Mouse (Mus musculus): ENCODE results near the gene Kcnd1.

- TF ChIP-seq ZNF384 (IDR thresholded peaks at IDR 0.05; ENCODE audit: low read depth, low read length) (no peak), ZC3H11A (IDR thresholded peaks at IDR 0.05; ENCODE audit: borderline replicate concordance, low read depth, low read length) (no peak), CHD2 (IDR thresholded peaks at IDR 0.05; ENCODE audit: low read depth, low read length) (no peak), HCFC1 (IDR thresholded peaks at IDR 0.05; ENCODE audit: borderline replicate concordance, insufficient read depth, low read length) (no peak), MAFK (IDR thresholded peaks at IDR 0.05; ENCODE audit: insufficient read depth, low read depth, low read length) (no peak)
Observed at GRCm38 (mm10) chrX:7883841-7884567, 61.9 kb downstream of the Kcnd1 start, which contains the start of gene Slc35a2.

Data from ES-E14 (cell line).